Mouse (Mus musculus): ENCODE results near the gene E330021D16Rik. TPM values are rescaled to one million over a fixed set of nuclear protein-coding genes. Genes with fewer than 3 reads are reported as not detected.

Gene E330021D16Rik
- polyA plus RNA-seq, 1 experiment from 2014 or later: not detected

GRCm38 (mm10) chr6:136427240-136427639 lies 11.9 kb upstream of the E330021D16Rik start:
- WGBS: 44% methylated on average over 6 of the region's 6 CpGs

GRCm38 (mm10) chr6:136425956-136426355 lies 10.6 kb upstream of the E330021D16Rik start:
- no peak for ATAC-seq (ENCODE audit: insufficient read depth, low FRiP score)
- Histone ChIP-seq H3K4me2 (ENCODE audit: low read depth, low read length) (no peak overlapping the region), H3K36me3 (ENCODE audit: control insufficient read depth, insufficient read depth, low read length) (no peaks in the 10 kb centered on the region), H3K4me3 (replicated peaks; ENCODE audit: low read length) (no peak overlapping the region), H3K9ac (ENCODE audit: low read length) (no peak overlapping the region), H3K9me3 (replicated peaks; ENCODE audit: control insufficient read depth, low read length) (no peaks in the 10 kb centered on the region), H3K27me3 (ENCODE audit: control insufficient read depth, insufficient read depth, low read length) (no peaks in the 10 kb centered on the region), H3K27ac (ENCODE audit: low read length) (peak overlapping the region; percentile 80), H3K4me1 (ENCODE audit: control insufficient read depth, insufficient read depth, low read length) (no peaks in the 10 kb centered on the region; the same call in 1 of the 2 replicates)
- whole genome bisulfite sequencing: 71% methylated on average over 5 of the region's 5 CpGs

More at GRCm38 (mm10) chr6:136427240-136427639, 11.9 kb upstream of the E330021D16Rik start:
- H3K9me3 ChIP-seq (replicated peaks; ENCODE audit: control insufficient read depth, low read length): no peaks in the 10 kb centered on the region
- peaks cover 5% of the 10 kb centered on the region for H3K4me1 ChIP-seq (ENCODE audit: control insufficient read depth, insufficient read depth, low read length)
- H3K27ac ChIP-seq (ENCODE audit: low read length): peak overlapping the region; percentile 84
- H3K4me2 ChIP-seq (ENCODE audit: low read depth, low read length): no peak overlapping the region
- H3K27me3 ChIP-seq (ENCODE audit: control insufficient read depth, insufficient read depth, low read length): no peaks in the 10 kb centered on the region
- peak; percentile 81 for ATAC-seq (ENCODE audit: insufficient read depth, low FRiP score)
- H3K4me3 ChIP-seq (replicated peaks; ENCODE audit: low read length): no peak overlapping the region
- H3K9ac ChIP-seq (ENCODE audit: low read length): no peak overlapping the region
- H3K36me3 ChIP-seq (ENCODE audit: control insufficient read depth, insufficient read depth, low read length): no peaks in the 10 kb centered on the region

GRCm38 (mm10) chr6:136424166-136424565 lies 8.8 kb upstream of the E330021D16Rik start:
- 82% methylated on average over 3 of the region's 3 CpGs for WGBS

GRCm38 (mm10) chr6:136423201-136423600 lies 7.8 kb upstream of the E330021D16Rik start:
- Histone ChIP-seq H3K9ac (ENCODE audit: low read length) (no peak overlapping the region), H3K4me2 (ENCODE audit: low read depth, low read length) (no peak overlapping the region), H3K4me1 (ENCODE audit: control insufficient read depth, insufficient read depth, low read length) (peaks cover 3% of the 10 kb centered on the region; the same call in 1 of the 2 replicates), H3K9me3 (replicated peaks; ENCODE audit: control insufficient read depth, low read length) (no peaks in the 10 kb centered on the region), H3K4me3 (replicated peaks; ENCODE audit: low read length) (no peak overlapping the region), H3K27ac (ENCODE audit: low read length) (no peak overlapping the region), H3K36me3 (ENCODE audit: control insufficient read depth, insufficient read depth, low read length) (no peaks in the 10 kb centered on the region), H3K27me3 (ENCODE audit: control insufficient read depth, insufficient read depth, low read length) (no peaks in the 10 kb centered on the region)
- ATAC-seq (ENCODE audit: insufficient read depth, low FRiP score): no peak
- 83% methylated on average over 5 of the region's 5 CpGs for WGBS

More at GRCm38 (mm10) chr6:136424166-136424565, 8.8 kb upstream of the E330021D16Rik start:
- no peak overlapping the region for H3K4me3 ChIP-seq (replicated peaks; ENCODE audit: low read length)
- H3K36me3 ChIP-seq (ENCODE audit: control insufficient read depth, insufficient read depth, low read length): no peaks in the 10 kb centered on the region
- H3K27me3 ChIP-seq (ENCODE audit: control insufficient read depth, insufficient read depth, low read length): no peaks in the 10 kb centered on the region
- no peaks in the 10 kb centered on the region; the same call in 1 of the 2 replicates for H3K4me1 ChIP-seq (ENCODE audit: control insufficient read depth, insufficient read depth, low read length)
- no peak overlapping the region for H3K9ac ChIP-seq (ENCODE audit: low read length)
- H3K9me3 ChIP-seq (replicated peaks; ENCODE audit: control insufficient read depth, low read length): no peaks in the 10 kb centered on the region
- ATAC-seq (ENCODE audit: insufficient read depth, low FRiP score): no peak
- peak overlapping the region; percentile 80 for H3K27ac ChIP-seq (ENCODE audit: low read length)
- H3K4me2 ChIP-seq (ENCODE audit: low read depth, low read length): no peak overlapping the region

GRCm38 (mm10) chr6:136422084-136422853 lies 6.9 kb upstream of the E330021D16Rik start:
- no peak for ATAC-seq (ENCODE audit: insufficient read depth, low FRiP score)

GRCm38 (mm10) chr6:136421059-136421458 lies 5.7 kb upstream of the E330021D16Rik start:
- no peak overlapping the region for H3K27ac ChIP-seq (ENCODE audit: low read length)
- 0 out of 2 replicates have a peak, but pooled peaks cover 5% of the 10 kb centered on the region for H3K4me1 ChIP-seq (ENCODE audit: control insufficient read depth, insufficient read depth, low read length)
- no peak overlapping the region for H3K4me2 ChIP-seq (ENCODE audit: low read depth, low read length)
- H3K4me3 ChIP-seq (replicated peaks; ENCODE audit: low read length): no peak overlapping the region
- H3K9me3 ChIP-seq (replicated peaks; ENCODE audit: control insufficient read depth, low read length): no peaks in the 10 kb centered on the region
- ATAC-seq (ENCODE audit: insufficient read depth, low FRiP score): no peak
- 65% methylated on average over 3 of the region's 3 CpGs for WGBS
- H3K36me3 ChIP-seq (ENCODE audit: control insufficient read depth, insufficient read depth, low read length): no peaks in the 10 kb centered on the region
- no peak overlapping the region for H3K9ac ChIP-seq (ENCODE audit: low read length)
- H3K27me3 ChIP-seq (ENCODE audit: control insufficient read depth, insufficient read depth, low read length): no peaks in the 10 kb centered on the region

More at GRCm38 (mm10) chr6:136422084-136422853, 6.9 kb upstream of the E330021D16Rik start:
- H3K27me3 ChIP-seq (ENCODE audit: control insufficient read depth, insufficient read depth, low read length): no peaks in the 10 kb centered on the region
- 0 out of 2 replicates have a peak, but pooled peaks cover 5% of the 10 kb centered on the region for H3K4me1 ChIP-seq (ENCODE audit: control insufficient read depth, insufficient read depth, low read length)
- no peak overlapping the region for H3K4me2 ChIP-seq (ENCODE audit: low read depth, low read length)
- H3K36me3 ChIP-seq (ENCODE audit: control insufficient read depth, insufficient read depth, low read length): no peaks in the 10 kb centered on the region
- 61% methylated on average over 16 of the region's 16 CpGs for WGBS
- H3K9me3 ChIP-seq (replicated peaks; ENCODE audit: control insufficient read depth, low read length): no peaks in the 10 kb centered on the region
- no peak overlapping the region for H3K4me3 ChIP-seq (replicated peaks; ENCODE audit: low read length)
- H3K9ac ChIP-seq (ENCODE audit: low read length): no peak overlapping the region
- no peak overlapping the region for H3K27ac ChIP-seq (ENCODE audit: low read length)

GRCm38 (mm10) chr6:136418889-136419835 lies 3.8 kb upstream of the E330021D16Rik start:
- H3K4me3 ChIP-seq (replicated peaks; ENCODE audit: low read length): no peak overlapping the region
- H3K4me2 ChIP-seq (ENCODE audit: low read depth, low read length): no peak overlapping the region
- no peaks in the 10 kb centered on the region for H3K9me3 ChIP-seq (replicated peaks; ENCODE audit: control insufficient read depth, low read length)
- H3K27me3 ChIP-seq (ENCODE audit: control insufficient read depth, insufficient read depth, low read length): no peaks in the 10 kb centered on the region
- 70% methylated on average over 17 of the region's 17 CpGs for WGBS
- no peak overlapping the region for H3K9ac ChIP-seq (ENCODE audit: low read length)
- ATAC-seq (ENCODE audit: insufficient read depth, low FRiP score): no peak
- H3K36me3 ChIP-seq (ENCODE audit: control insufficient read depth, insufficient read depth, low read length): no peaks in the 10 kb centered on the region
- no peak overlapping the region for H3K27ac ChIP-seq (ENCODE audit: low read length)
- H3K4me1 ChIP-seq (ENCODE audit: control insufficient read depth, insufficient read depth, low read length): 0 out of 2 replicates have a peak, but pooled peaks cover 5% of the 10 kb centered on the region

- ATAC-seq (ENCODE audit: insufficient read depth, low FRiP score): no peak
- no peak overlapping the region for H3K4me3 ChIP-seq (replicated peaks; ENCODE audit: low read length)
- H3K9ac ChIP-seq (ENCODE audit: low read length): no peak overlapping the region
- H3K36me3 ChIP-seq (ENCODE audit: control insufficient read depth, insufficient read depth, low read length): no peaks in the 10 kb centered on the region
- no peaks in the 10 kb centered on the region for H3K9me3 ChIP-seq (replicated peaks; ENCODE audit: control insufficient read depth, low read length)
- H3K4me1 ChIP-seq (ENCODE audit: control insufficient read depth, insufficient read depth, low read length): 0 out of 2 replicates have a peak, but pooled peaks cover 5% of the 10 kb centered on the region
- no peak overlapping the region for H3K4me2 ChIP-seq (ENCODE audit: low read depth, low read length)
- H3K27ac ChIP-seq (ENCODE audit: low read length): no peak overlapping the region
- no peaks in the 10 kb centered on the region for H3K27me3 ChIP-seq (ENCODE audit: control insufficient read depth, insufficient read depth, low read length)
- WGBS: 49% methylated on average over 8 of the region's 8 CpGs
Observed at GRCm38 (mm10) chr6:136418333-136418848, 3.0 kb upstream of the E330021D16Rik start.

Measured in stomach, embryonic 16.5 days (tissue).